Mouse (Mus musculus): ENCODE measurements around the gene Zfp36l2. TPM values are rescaled to one million over a fixed set of nuclear protein-coding genes. Genes with fewer than 3 reads are reported as not detected.

The Zfp36l2 gene
- polyA plus RNA-seq, 1 experiment, result 5.4 TPM

DNA sequence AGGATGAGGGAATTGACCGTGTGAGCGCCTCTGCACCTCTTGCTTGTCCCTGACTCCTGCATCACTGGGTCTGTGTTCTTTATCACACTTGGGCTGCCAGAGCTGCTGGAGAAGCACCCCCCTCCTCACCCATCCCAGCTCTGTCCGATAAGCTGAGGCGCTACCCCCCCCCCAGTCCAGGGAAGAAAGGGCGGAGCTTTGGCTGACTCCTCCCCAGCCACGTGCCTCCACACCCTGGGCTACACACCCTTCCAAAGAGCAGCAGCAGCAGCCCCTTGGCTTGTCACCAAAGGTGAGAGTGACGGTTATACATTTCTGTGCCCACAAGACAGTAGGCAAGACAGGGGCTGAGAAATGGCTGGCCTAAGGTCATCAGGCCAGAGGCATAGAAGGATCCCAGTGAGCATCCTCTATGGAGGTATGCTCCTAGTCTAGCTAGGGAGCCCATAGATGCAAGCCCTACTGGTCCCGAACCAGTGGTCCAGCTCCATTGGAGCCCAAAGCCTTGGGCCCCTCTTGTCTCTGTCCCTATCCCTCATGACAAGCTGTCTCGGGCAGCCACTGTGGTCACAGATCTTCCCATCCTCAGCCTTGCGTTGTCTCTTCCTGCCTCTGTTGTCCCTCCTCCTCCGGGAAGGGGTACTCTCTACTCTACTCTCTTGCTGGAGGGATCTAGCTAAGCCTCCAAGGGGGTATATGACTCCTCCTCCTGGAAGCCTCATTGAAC is 33.3 kb downstream of the Zfp36l2 start:
- no peak overlapping the region for H3K27ac ChIP-seq (ENCODE audit: control insufficient read depth, insufficient read depth, low read depth, low read length)
- H3K36me3 ChIP-seq (ENCODE audit: control insufficient read depth, insufficient read depth, low read length), result no peaks in the 10 kb centered on the region
- no peaks in the 10 kb centered on the region; the same call in 1 of the 2 replicates for H3K4me1 ChIP-seq (ENCODE audit: control insufficient read depth, insufficient read depth, low read length)
- no peaks in the 10 kb centered on the region for H3K27me3 ChIP-seq (ENCODE audit: control insufficient read depth, insufficient read depth, low read length)
- TF ChIP-seq POLR2A (IDR thresholded peaks at IDR 0.05; ENCODE audit: control insufficient read depth, low read depth, low read length) (no peak), CTCF (IDR thresholded peaks at IDR 0.05; ENCODE audit: control insufficient read depth, insufficient read depth, insufficient replicate concordance, low read depth, low read length) (no peak)
- no peak overlapping the region for H3K4me3 ChIP-seq (ENCODE audit: control insufficient read depth, low read depth, low read length)

DNA sequence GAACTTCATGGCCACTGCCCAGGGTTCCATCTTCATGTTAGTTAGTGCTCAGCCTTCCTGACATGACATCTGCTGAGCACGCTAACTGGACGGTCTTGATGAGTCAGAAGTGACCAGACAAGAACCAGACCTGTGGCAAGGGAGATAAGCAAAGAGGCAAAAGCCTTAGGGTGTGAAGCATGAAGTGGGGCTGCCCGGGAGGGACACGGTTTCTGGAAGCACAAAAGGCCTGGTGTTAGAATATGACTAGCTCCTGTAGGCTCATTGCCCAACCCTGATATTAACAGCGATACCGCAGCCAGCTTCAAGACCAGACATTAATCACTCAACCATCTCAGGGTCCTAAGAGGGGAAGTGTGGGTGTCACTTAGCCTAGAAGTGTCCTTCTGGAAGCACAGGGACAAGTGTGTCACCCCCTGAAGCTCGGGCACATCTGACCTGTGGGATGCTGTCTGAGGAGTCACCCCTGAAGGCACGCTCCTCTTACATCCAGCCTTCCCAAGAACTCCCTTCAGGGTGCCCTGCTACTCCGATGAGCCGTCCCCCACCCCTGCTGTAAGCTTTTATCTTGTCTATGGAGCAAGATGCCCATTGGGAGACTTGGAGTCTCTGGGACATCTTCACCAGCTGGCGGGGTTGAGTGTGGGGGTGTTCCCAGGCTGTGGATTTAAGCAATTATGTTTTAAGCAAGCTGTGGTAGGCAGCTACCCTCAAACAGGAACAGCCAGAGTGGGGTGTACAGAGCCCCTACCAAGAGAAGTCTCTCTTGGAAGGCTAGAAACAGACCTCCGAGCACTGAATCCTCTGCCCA is 34.6 kb downstream of the Zfp36l2 start:
- Histone ChIP-seq H3K27ac (ENCODE audit: control insufficient read depth, insufficient read depth, low read depth, low read length) (no peak overlapping the region), H3K27me3 (ENCODE audit: control insufficient read depth, insufficient read depth, low read length) (no peaks in the 10 kb centered on the region), H3K4me1 (ENCODE audit: control insufficient read depth, insufficient read depth, low read length) (peaks cover 2% of the 10 kb centered on the region; the same call in 1 of the 2 replicates), H3K36me3 (ENCODE audit: control insufficient read depth, insufficient read depth, low read length) (no peaks in the 10 kb centered on the region), H3K4me3 (ENCODE audit: control insufficient read depth, low read depth, low read length) (no peak overlapping the region)
- no peak for TF ChIP-seq CTCF (IDR thresholded peaks at IDR 0.05; ENCODE audit: control insufficient read depth, insufficient read depth, insufficient replicate concordance, low read depth, low read length)
- TF ChIP-seq POLR2A (IDR thresholded peaks at IDR 0.05; ENCODE audit: control insufficient read depth, low read depth, low read length), result no peak

DNA sequence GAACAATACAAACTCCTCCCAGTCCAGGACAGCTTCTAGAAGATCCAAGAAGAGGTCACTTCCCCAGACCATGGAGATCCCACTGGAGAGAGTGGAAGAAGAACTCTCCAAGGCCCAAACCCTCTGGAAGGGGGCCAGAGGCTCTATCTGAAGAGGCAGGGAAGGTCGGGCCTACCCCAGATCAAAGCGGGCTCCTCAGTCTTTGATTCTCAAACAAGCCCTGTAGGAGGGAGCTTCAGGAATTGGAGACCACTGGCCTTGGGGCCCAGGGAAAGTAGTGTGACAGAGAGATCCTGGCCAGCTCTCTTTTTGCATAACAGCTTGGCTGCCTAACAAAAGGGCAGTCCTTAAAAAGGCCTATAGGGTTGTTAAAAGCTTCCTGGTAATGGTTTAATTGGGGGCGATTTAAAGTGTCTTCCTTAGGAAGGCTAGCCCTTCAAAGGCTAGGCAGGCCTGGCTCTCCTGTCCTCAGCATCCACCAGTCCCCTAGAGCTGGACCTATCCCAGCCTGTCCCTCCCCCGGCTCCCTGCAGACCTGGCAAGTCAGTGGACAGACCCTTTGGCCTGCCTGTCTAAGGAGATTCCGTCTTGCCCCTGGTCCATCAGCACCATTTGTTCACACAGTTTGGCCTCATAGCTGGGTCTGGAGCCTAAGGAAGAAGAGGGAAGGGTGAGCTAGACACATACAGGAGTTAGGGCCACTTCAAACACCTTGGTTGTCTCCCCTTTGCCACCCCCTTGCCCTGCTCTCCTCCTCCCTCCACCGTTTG is 35.4 kb downstream of the Zfp36l2 start:
- H3K4me3 ChIP-seq (ENCODE audit: control insufficient read depth, low read depth, low read length), result no peak overlapping the region
- peaks cover 2% of the 10 kb centered on the region; the same call in 1 of the 2 replicates for H3K4me1 ChIP-seq (ENCODE audit: control insufficient read depth, insufficient read depth, low read length)
- H3K36me3 ChIP-seq (ENCODE audit: control insufficient read depth, insufficient read depth, low read length), result no peaks in the 10 kb centered on the region
- H3K27me3 ChIP-seq (ENCODE audit: control insufficient read depth, insufficient read depth, low read length), result no peaks in the 10 kb centered on the region
- no peak overlapping the region for H3K27ac ChIP-seq (ENCODE audit: control insufficient read depth, insufficient read depth, low read depth, low read length)
- no peak for TF ChIP-seq CTCF (IDR thresholded peaks at IDR 0.05; ENCODE audit: control insufficient read depth, insufficient read depth, insufficient replicate concordance, low read depth, low read length)
- TF ChIP-seq POLR2A (IDR thresholded peaks at IDR 0.05; ENCODE audit: control insufficient read depth, low read depth, low read length), result no peak

DNA sequence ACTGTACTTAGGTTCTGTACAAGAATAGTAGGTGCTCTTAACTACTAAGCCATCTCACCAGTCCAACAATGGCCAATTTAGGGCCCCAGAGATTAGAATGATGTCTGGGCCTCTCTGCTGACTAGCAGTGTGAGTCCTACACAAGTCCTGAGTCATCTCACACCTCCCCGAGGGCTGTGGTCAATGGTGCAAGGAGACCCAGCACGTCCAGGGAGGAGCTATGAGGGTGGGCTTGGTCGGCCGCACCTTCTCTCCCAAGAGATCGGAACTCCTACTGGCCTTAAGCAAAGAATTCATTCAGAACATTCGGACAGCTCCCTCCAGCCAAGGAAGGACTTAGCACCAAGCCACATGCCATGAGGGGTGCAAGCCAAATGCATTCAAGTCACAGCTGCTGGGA is 36.4 kb downstream of the Zfp36l2 start:
- no peak overlapping the region for H3K4me3 ChIP-seq (ENCODE audit: control insufficient read depth, low read depth, low read length)
- TF ChIP-seq POLR2A (IDR thresholded peaks at IDR 0.05; ENCODE audit: control insufficient read depth, low read depth, low read length), result no peak
- H3K4me1 ChIP-seq (ENCODE audit: control insufficient read depth, insufficient read depth, low read length), result peaks cover 2% of the 10 kb centered on the region; the same call in 1 of the 2 replicates
- no peaks in the 10 kb centered on the region for H3K27me3 ChIP-seq (ENCODE audit: control insufficient read depth, insufficient read depth, low read length)
- H3K36me3 ChIP-seq (ENCODE audit: control insufficient read depth, insufficient read depth, low read length), result no peaks in the 10 kb centered on the region
- no peak overlapping the region for H3K27ac ChIP-seq (ENCODE audit: control insufficient read depth, insufficient read depth, low read depth, low read length)

DNA sequence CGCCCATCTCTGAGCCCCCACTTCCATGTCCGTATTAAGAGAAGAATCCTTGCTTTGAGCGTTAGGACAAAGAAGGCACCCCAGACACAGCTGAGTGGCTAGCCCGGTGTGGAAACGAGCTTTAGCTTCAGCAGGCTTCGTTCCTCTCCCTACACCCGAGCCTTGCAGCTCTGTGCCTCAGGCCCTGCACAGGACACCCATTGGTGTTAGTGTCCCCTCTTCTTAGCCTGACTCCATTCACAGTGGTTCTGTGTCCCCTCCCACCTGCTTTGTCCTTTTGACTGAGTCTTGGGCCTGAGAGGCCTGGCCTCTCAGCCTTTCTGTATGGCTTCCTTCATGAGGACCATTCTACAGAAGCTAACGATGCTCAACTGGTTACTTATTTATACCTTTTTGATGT is 37.5 kb downstream of the Zfp36l2 start:
- Histone ChIP-seq H3K4me1 (ENCODE audit: control insufficient read depth, insufficient read depth, low read length) (peaks cover 2% of the 10 kb centered on the region; the same call in 1 of the 2 replicates), H3K36me3 (ENCODE audit: control insufficient read depth, insufficient read depth, low read length) (no peaks in the 10 kb centered on the region), H3K27me3 (ENCODE audit: control insufficient read depth, insufficient read depth, low read length) (no peaks in the 10 kb centered on the region), H3K27ac (ENCODE audit: control insufficient read depth, insufficient read depth, low read depth, low read length) (no peak overlapping the region), H3K4me3 (ENCODE audit: control insufficient read depth, low read depth, low read length) (no peak overlapping the region)
- TF ChIP-seq CTCF (IDR thresholded peaks at IDR 0.05; ENCODE audit: control insufficient read depth, insufficient read depth, insufficient replicate concordance, low read depth, low read length), result no peak
- no peak for TF ChIP-seq POLR2A (IDR thresholded peaks at IDR 0.05; ENCODE audit: control insufficient read depth, low read depth, low read length)

DNA sequence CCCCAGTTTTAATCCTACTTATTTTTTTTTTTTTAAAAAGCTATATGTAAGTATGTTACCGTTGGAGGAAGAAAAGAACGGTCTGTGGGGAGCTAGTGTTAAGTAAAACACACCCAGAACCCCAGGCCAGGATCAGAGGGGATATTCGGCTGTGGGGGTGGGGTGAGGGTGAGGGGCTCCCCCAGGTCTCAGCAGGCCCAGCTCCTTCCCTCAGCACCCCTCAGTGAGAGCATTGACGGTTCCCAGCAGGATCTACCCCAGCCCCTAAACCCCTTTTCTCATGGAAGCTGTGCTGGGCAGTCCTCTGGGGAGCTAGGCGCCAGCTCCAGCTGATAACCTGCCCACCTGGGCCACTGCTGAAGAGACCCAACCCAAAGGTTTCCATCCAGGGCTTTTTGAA is 38.2 kb downstream of the Zfp36l2 start:
- no peak overlapping the region for H3K4me3 ChIP-seq (ENCODE audit: control insufficient read depth, low read depth, low read length)
- H3K27ac ChIP-seq (ENCODE audit: control insufficient read depth, insufficient read depth, low read depth, low read length), result no peak overlapping the region
- no peaks in the 10 kb centered on the region for H3K27me3 ChIP-seq (ENCODE audit: control insufficient read depth, insufficient read depth, low read length)
- H3K36me3 ChIP-seq (ENCODE audit: control insufficient read depth, insufficient read depth, low read length), result no peaks in the 10 kb centered on the region
- no peak for TF ChIP-seq POLR2A (IDR thresholded peaks at IDR 0.05; ENCODE audit: control insufficient read depth, low read depth, low read length)
- no peak for TF ChIP-seq CTCF (IDR thresholded peaks at IDR 0.05; ENCODE audit: control insufficient read depth, insufficient read depth, insufficient replicate concordance, low read depth, low read length)
- H3K4me1 ChIP-seq (ENCODE audit: control insufficient read depth, insufficient read depth, low read length), result peaks cover 2% of the 10 kb centered on the region; the same call in 1 of the 2 replicates
